Mouse (Mus musculus): Measurements from ENCODE around the gene Abhd17b. TPM values are rescaled to one million over a fixed set of nuclear protein-coding genes. Genes with fewer than 3 reads are reported as not detected.
"Not testable (repeated sequence)": the region's sequence is repeated elsewhere in the genome, so short reads cannot be mapped to it uniquely, and the experiment has no call there.

Abhd17b gene
- polyA plus RNA-seq, 1 experiment, result 28.3 TPM

- DNase-seq (ENCODE audit: extremely low spot score in 1 of 2, low spot score in 1 of 2), result no peak
Observed at GRCm38 (mm10) chr19:21651664-21652063, 1.3 kb upstream of the Abhd17b start.

GRCm38 (mm10) chr19:21652285-21653171, 457 bp upstream of the Abhd17b start, which contains the start of gene 1110059E24Rik:
TSS of gene 1110059E24Rik (minus strand) at chr19:21652976.
- peak; percentile 94 to 96 for DNase-seq (ENCODE audit: extremely low spot score in 1 of 2, low spot score in 1 of 2)

- no peak for DNase-seq (ENCODE audit: extremely low spot score in 1 of 2, low spot score in 1 of 2)
Observed at GRCm38 (mm10) chr19:21654788-21655187, 1.8 kb downstream of the Abhd17b start.

- no peak for DNase-seq (ENCODE audit: extremely low spot score in 1 of 2, low spot score in 1 of 2)
Observed at GRCm38 (mm10) chr19:21660734-21661133, 7.7 kb downstream of the Abhd17b start.

- DNase-seq (ENCODE audit: extremely low spot score in 1 of 2, low spot score in 1 of 2), result no peak
Observed at GRCm38 (mm10) chr19:21663756-21664456, 10.9 kb downstream of the Abhd17b start.

GRCm38 (mm10) chr19:21669650-21670049, 16.7 kb downstream of the Abhd17b start:
- no peak for DNase-seq (ENCODE audit: extremely low spot score in 1 of 2, low spot score in 1 of 2)

GRCm38 (mm10) chr19:21674354-21675096, 21.5 kb downstream of the Abhd17b start:
- DNase-seq (ENCODE audit: extremely low spot score in 1 of 2, low spot score in 1 of 2), result no peak

GRCm38 (mm10) chr19:21680091-21680490, 27.1 kb downstream of the Abhd17b start:
- no peak for DNase-seq (ENCODE audit: extremely low spot score in 1 of 2, low spot score in 1 of 2)

GRCm38 (mm10) chr19:21680986-21681385, 28.0 kb downstream of the Abhd17b start:
- no peak for DNase-seq (ENCODE audit: extremely low spot score in 1 of 2, low spot score in 1 of 2)

GRCm38 (mm10) chr19:21713260-21714031, 60.5 kb downstream of the Abhd17b start:
- peak in 1 of 2 experiments; percentile 25 for DNase-seq (ENCODE audit: extremely low spot score in 1 of 2, low spot score in 1 of 2)

GRCm38 (mm10) chr19:21714278-21714883, 61.4 kb downstream of the Abhd17b start:
- no peak for DNase-seq (ENCODE audit: extremely low spot score in 1 of 2, low spot score in 1 of 2)

GRCm38 (mm10) chr19:21715005-21715442, 62.0 kb downstream of the Abhd17b start:
- DNase-seq (ENCODE audit: extremely low spot score in 1 of 2, low spot score in 1 of 2), result no peak

- no peak for DNase-seq (ENCODE audit: extremely low spot score in 1 of 2, low spot score in 1 of 2)
Observed at GRCm38 (mm10) chr19:21715515-21715914, 62.5 kb downstream of the Abhd17b start.

- peak in 1 of 2 experiments; percentile 28 for DNase-seq (ENCODE audit: extremely low spot score in 1 of 2, low spot score in 1 of 2)
Observed at GRCm38 (mm10) chr19:21716456-21716855, 63.5 kb downstream of the Abhd17b start.

- no peak for DNase-seq (ENCODE audit: extremely low spot score in 1 of 2, low spot score in 1 of 2)
Observed at GRCm38 (mm10) chr19:21719206-21719605, 66.2 kb downstream of the Abhd17b start.

GRCm38 (mm10) chr19:21720950-21721349, 68.0 kb downstream of the Abhd17b start:
- no peak for DNase-seq (ENCODE audit: extremely low spot score in 1 of 2, low spot score in 1 of 2)

GRCm38 (mm10) chr19:21723280-21723679, 70.3 kb downstream of the Abhd17b start:
- DNase-seq (ENCODE audit: extremely low spot score in 1 of 2, low spot score in 1 of 2), result not testable (repeated sequence)

- DNase-seq (ENCODE audit: extremely low spot score in 1 of 2, low spot score in 1 of 2), result peak; percentile 59 to 75
Observed at GRCm38 (mm10) chr19:21723911-21724655, 71.1 kb downstream of the Abhd17b start.

GRCm38 (mm10) chr19:21725168-21725567, 72.2 kb downstream of the Abhd17b start:
- no peak for DNase-seq (ENCODE audit: extremely low spot score in 1 of 2, low spot score in 1 of 2)
